Mouse (Mus musculus): ENCODE measurements at regions not wholly inside any gene's neighbourhood (a gene's known extent, or its start where the extent isn't known, plus 50 kb on each side); places are given as distances from the start of the nearest gene placed in this dataset.

GRCm38 (mm10) chr1:144314382-144314781, 65.3 kb upstream of the Rgs1 start:
- Histone ChIP-seq H3K9me3 (replicated peaks; ENCODE audit: insufficient read depth, low read length) (no peaks in the 10 kb centered on the region), H3K79me2 (ENCODE audit: control insufficient read depth, insufficient read depth, low read length, poor library complexity) (no peaks in the 10 kb centered on the region), H3K4me1 (ENCODE audit: control insufficient read depth in 1 of 2, insufficient read depth in 2 of 2, low read length in 2 of 2) (peaks cover 33 to 44% of the 10 kb centered on the region in 2 experiments), H3K9ac (ENCODE audit: control insufficient read depth, low read depth, low read length, poor library complexity, severe bottlenecking) (peak overlapping the region; percentile 3; the same call in 1 of the 2 replicates), H3K4me3 (ENCODE audit: control insufficient read depth in 1 of 2, insufficient read depth in 1 of 2, low read depth in 2 of 2, low read length in 2 of 2) (peak overlapping the region in 1 of 2 experiments; percentile 16; a peak in 2 of 4 replicates), H3K27ac (ENCODE audit: control insufficient read depth, low read depth, low read length) (peak overlapping the region; percentile 64), H3K27me3 (ENCODE audit: control insufficient read depth in 1 of 2, insufficient read depth in 2 of 2, low read length in 2 of 2) (no peaks in the 10 kb centered on the region), H3K36me3 (ENCODE audit: control insufficient read depth in 1 of 2, insufficient read depth in 2 of 2, low read length in 2 of 2) (peaks cover 0 to 65% of the 10 kb centered on the region in 2 experiments; a peak in 2 of 4 replicates)
- TF ChIP-seq GATA1 (IDR thresholded peaks at IDR 0.05; ENCODE audit: low read depth, low read length) (peak; percentile 79), HCFC1 (IDR thresholded peaks at IDR 0.05; ENCODE audit: low read depth, low read length) (0 out of 2 replicates have a peak, but pooled peaks have one; percentile 17), MYC (IDR thresholded peaks at IDR 0.05; ENCODE audit: low read depth, low read length) (0 out of 2 replicates have a peak, but pooled peaks have one; percentile 21), ZKSCAN1 (IDR thresholded peaks at IDR 0.05; ENCODE audit: low read depth, low read length) (no peak), MAZ (IDR thresholded peaks at IDR 0.05; ENCODE audit: low read depth, low read length) (no peak), POLR2AphosphoS2 (IDR thresholded peaks at IDR 0.05; ENCODE audit: low read length) (no peak), ELF1 (IDR thresholded peaks at IDR 0.05; ENCODE audit: low read depth, low read length) (peak; percentile 36; the same call in 1 of the 2 replicates), MAX (IDR thresholded peaks at IDR 0.05; ENCODE audit: low read length) (no peak), TCF12 (IDR thresholded peaks at IDR 0.05; ENCODE audit: low read depth, low read length) (peak; percentile 49; the same call in 1 of the 2 replicates), USF1 (IDR thresholded peaks at IDR 0.05; ENCODE audit: low read depth, low read length) (no peak), NELFE (IDR thresholded peaks at IDR 0.05; ENCODE audit: low read depth, low read length) (no peak), TAL1 (IDR thresholded peaks at IDR 0.05; ENCODE audit: low read length) (no peak), TBP (IDR thresholded peaks at IDR 0.05; ENCODE audit: low read depth, low read length) (no peak), SMC3 (IDR thresholded peaks at IDR 0.05; ENCODE audit: low read depth, low read length) (no peak), POLR2AphosphoS5 (IDR thresholded peaks at IDR 0.05; ENCODE audit: borderline replicate concordance, low read depth, low read length) (no peak), ZMIZ1 (IDR thresholded peaks at IDR 0.05; ENCODE audit: low read depth, low read length) (no peak), ETS1 (IDR thresholded peaks at IDR 0.05; ENCODE audit: low read depth, low read length) (peak; percentile 65), BHLHE40 (IDR thresholded peaks at IDR 0.05; ENCODE audit: borderline replicate concordance, low read depth, low read length) (no peak), E2F4 (IDR thresholded peaks at IDR 0.05; ENCODE audit: borderline replicate concordance, low read depth, low read length) (no peak), MAFK (IDR thresholded peaks at IDR 0.05; ENCODE audit: borderline replicate concordance, low read depth, low read length) (no peak), NRF1 (IDR thresholded peaks at IDR 0.05; ENCODE audit: insufficient read depth, low read depth, low read length, poor library complexity, severe bottlenecking) (no peak), ZNF384 (IDR thresholded peaks at IDR 0.05; ENCODE audit: low read depth, low read length) (no peak), SIN3A (IDR thresholded peaks at IDR 0.05; ENCODE audit: low read length) (0 out of 2 replicates have a peak, but pooled peaks have one; percentile 38), CTCF (IDR thresholded peaks at IDR 0.05 in 2 of 3, conservative IDR thresholded peaks at IDR 0.05 in 1 of 3; ENCODE audit: control insufficient read depth in 1 of 3, insufficient read depth in 1 of 3, low read depth in 2 of 3, low read length in 3 of 3, poor library complexity in 1 of 3, severe bottlenecking in 1 of 3) (no peak), CHD2 (IDR thresholded peaks at IDR 0.05; ENCODE audit: low read length) (no peak), MYB (IDR thresholded peaks at IDR 0.05; ENCODE audit: low read depth, low read length) (no peak), EP300 (IDR thresholded peaks at IDR 0.05; ENCODE audit: low read depth in 1 of 2, low read length in 2 of 2) (peak; percentile 57 to 65; a peak in 2 of 4 replicates)
- peak; percentile 37 for DNase-seq (ENCODE audit: low read depth, low spot score)

All from MEL (cell line).